22 mouse cellular contexts compared by ENCODE assay signal in the genomic region with DNA sequence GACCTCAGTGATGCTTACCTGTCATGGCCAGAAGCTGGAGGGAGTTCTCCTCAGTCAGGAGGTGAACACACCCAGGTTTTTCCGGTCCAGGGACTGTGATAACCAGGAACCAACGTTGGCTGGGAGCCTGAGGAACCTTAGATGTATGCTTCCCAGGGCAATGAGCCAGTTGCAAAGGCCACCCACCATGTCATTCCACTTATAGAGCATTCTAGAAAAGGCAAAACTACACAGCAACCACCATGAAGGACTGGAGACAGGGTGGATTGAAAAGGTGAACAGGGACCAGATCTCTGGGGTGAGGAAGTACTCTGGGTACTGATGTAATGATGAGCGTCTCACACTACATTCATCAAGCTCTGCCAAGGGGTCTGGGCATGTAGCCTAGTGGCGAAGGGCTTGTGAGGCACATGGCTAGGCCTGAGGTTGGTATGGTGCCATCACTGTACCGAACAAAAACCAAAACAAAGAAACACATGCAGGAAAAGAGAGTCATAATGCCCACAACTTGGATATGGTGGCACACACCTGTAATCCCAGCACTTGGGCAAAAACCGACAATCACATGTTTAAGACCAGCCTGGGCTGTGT. TPM values are rescaled to one million over a fixed set of nuclear protein-coding genes. Genes with fewer than 3 reads are reported as not detected.
DNase-seq lines count a peak whose midpoint lies in the region; TF ChIP-seq lines count a peak whose summit lies in the region.
"Had no signal": no experiment of that assay in that cellular context is flagged by ENCODE, and none has a peak within 500 bp of the region (broad histone marks: within the 10 kb centered on the region; RNA-seq: fewer than 3 reads in every experiment).

No protein-coding gene starts in this region.

- no peak overlapping the region for H3K27ac ChIP-seq in layer of hippocampus, adult 2 months
- H3K27ac ChIP-seq: heart, embryonic 13.5 days; hindbrain, embryonic 14.5 days; macrophage had no signal

- peak; percentile 9 to 13 for DNase-seq in gastrocnemius, postnatal 4 days (ENCODE audit: low spot score in 2 of 2)
- DNase-seq in gastrocnemius, postnatal 25 days, result no peak
- peak; percentile 2 for DNase-seq in layer of hippocampus, adult 11-12 months (ENCODE audit: low spot score)
- DNase-seq in layer of hippocampus, adult 2 months (ENCODE audit: low spot score in 2 of 2), result no peak
- DNase-seq in 3T3-L1 (ENCODE audit: low read depth, low spot score), result peak; percentile 1
- DNase-seq in CD4-positive helper T cell, adult 2 months (ENCODE audit: low read depth, low spot score), result peak; percentile 0
- no peak for DNase-seq in frontal cortex, postnatal 36 days (ENCODE audit: low spot score in 2 of 2)
- DNase-seq: cerebellum, adult 2 months; forebrain, postnatal 0 days; heart, postnatal 14 days; kidney, postnatal 36 days; layer of hippocampus, adult 9-11 months; liver, postnatal 0 days; right cerebral cortex, postnatal 25 days; spleen, adult 18-20 months had no signal

- H3K4me3 ChIP-seq in layer of hippocampus, adult 2 months, result no peak overlapping the region
- H3K4me3 ChIP-seq: heart, embryonic 13.5 days had no signal

- TF ChIP-seq CTCF in layer of hippocampus, adult 2 months (conservative IDR thresholded peaks at IDR 0.05), result no peak

RNA-seq across cellular contexts. Expression of a gene that starts 12.8 kb away (rescaled TPM):
- total RNA-seq in gastrocnemius, postnatal 4 days (2021), result 100 to 1,000 TPM; 861 to 883 TPM
- total RNA-seq in gastrocnemius, postnatal 25 days (2021), result 100 to 1,000 TPM; 236 to 249 TPM
- total RNA-seq in layer of hippocampus, adult 2 months (2021), result 1,000 to 10,000 TPM; 1,285 to 1,295 TPM

RNA-seq across cellular contexts. Expression of a gene that starts 25.8 kb away (rescaled TPM):
- total RNA-seq in gastrocnemius, postnatal 4 days (2021), result under 1 TPM; 0.52 to 0.98 TPM
- total RNA-seq in gastrocnemius, postnatal 25 days (2021), result under 1 TPM; 0.29 to 0.31 TPM
- 1 to 10 TPM in 1 of 2 experiments, under 1 TPM in 1; 0.69 to 1.1 TPM for total RNA-seq in layer of hippocampus, adult 2 months (2021)
- total RNA-seq: common myeloid progenitor, adult 5-6 weeks; granulocyte monocyte progenitor cell, adult 5-6 weeks; heart, postnatal 14 days; left cerebral cortex, adult 18-20 months; liver, adult 2 months had no signal

RNA-seq across cellular contexts. Expression of a gene that starts 43.0 kb away (rescaled TPM):
- 10 to 100 TPM; 16.7 to 16.9 TPM for total RNA-seq in gastrocnemius, postnatal 4 days (2021)
- 10 to 100 TPM; 14.0 to 16.5 TPM for total RNA-seq in gastrocnemius, postnatal 25 days (2021)
- 10 to 100 TPM; 17.7 to 19.5 TPM for total RNA-seq in layer of hippocampus, adult 2 months (2021)

Comparison
In these comparisons a context has a peak if more than half of its experiments do, and no peak if none do; other contexts are left out.
1. DNase-seq: peak in gastrocnemius, postnatal 4 days (2 of 2), layer of hippocampus, adult 11-12 months (single experiment), 3T3-L1 (single experiment) and CD4-positive helper T cell, adult 2 months (single experiment); none in gastrocnemius, postnatal 25 days (single experiment), layer of hippocampus, adult 2 months (0 of 2) and frontal cortex, postnatal 36 days (0 of 2).